Mouse (Mus musculus) CD4-positive, CD25-positive, alpha-beta regulatory T cell, adult 4 months (primary cell): ENCODE results near the gene Golt1a. TPM values are rescaled to one million over a fixed set of nuclear protein-coding genes. Genes with fewer than 3 reads are reported as not detected.

Experiments
- ATAC-seq: one replicate; pipeline ENCODE4 v1.8.0; 2017
- polyA plus RNA-seq, 2 experiments: library from polyadenylated mRNA; unstranded; fragments of 100-300 nt; shearing (Covaris generic); gene quantifications; one replicate each; pipeline ENCODE4 v1.2.1; 2017

Gene Golt1a
- polyA plus RNA-seq: not detected

DNA sequence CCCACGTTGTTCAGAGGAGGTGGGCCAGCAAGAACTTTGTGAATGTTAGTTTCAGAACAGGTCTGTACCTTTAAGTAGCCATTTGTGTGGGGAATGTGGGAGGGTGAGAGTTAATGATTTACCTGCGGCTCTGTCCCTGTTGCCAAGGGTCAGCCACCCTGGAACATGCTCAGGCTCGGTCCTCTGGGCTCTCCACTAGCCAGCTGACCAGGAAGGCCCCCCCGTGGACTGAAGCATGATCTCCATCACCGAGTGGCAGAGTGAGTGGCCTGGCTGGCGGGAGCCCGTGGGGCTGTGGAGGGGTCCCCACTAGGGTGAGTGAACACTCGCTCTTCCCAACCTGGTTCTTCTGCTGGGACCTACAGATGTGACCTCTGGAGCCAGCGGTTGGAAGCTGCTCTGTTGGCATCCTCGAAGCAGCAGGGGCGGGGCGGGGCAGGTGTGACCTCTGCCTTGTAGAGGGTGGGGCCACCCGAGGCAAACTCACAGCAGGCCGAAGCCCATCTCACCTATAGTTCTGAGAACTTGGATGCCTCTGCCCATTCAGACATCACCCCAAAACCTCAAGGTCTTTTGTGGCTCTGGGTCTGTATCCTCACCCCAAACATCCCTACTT lies at the start of gene Golt1a:
Gene Golt1a, plus strand, starts transcription at position 149 of the 616 bp plus-strand sequence.
- ATAC-seq: no peak

DNA sequence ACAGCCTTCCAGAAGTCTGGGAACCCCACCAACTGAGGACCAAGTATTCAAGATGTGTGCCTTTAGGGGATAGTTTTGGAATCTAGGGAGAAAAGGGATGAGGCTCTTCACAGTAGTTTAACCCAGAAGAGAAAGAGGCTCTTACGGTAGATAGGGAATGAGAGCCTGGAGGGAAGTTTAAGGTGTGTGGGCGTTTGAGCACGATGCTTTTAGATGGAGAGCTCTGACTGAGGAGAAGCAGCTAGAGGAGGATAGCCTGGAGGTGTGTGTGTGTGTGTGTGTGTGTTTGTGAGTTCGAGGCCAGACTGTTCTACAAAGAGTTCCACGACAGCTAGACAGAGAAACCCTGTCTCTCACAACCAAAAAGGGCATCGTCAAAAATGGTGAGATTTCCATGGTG lies 47.0 kb upstream of the Golt1a start:
- ATAC-seq: no peak

DNA sequence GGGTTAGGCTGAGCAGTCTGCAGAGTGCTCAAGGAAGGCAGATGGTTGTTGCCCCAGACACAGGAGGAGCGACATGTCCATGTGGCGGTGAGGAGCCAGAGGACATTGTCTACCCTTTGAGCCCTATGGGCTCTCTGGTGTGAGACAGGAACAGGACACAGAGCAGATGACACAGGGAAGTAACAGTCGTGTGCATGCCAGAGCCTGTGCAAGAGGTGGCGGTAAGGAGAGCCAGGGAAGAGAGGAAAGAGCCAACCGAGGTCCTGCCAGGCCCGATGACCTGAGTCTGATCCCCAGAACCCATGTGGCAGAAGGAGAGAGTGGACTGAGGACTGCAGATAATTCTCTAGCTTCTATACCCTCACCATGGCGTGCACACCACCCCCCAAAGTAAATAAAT lies 46.5 kb upstream of the Golt1a start:
- ATAC-seq: no peak

DNA sequence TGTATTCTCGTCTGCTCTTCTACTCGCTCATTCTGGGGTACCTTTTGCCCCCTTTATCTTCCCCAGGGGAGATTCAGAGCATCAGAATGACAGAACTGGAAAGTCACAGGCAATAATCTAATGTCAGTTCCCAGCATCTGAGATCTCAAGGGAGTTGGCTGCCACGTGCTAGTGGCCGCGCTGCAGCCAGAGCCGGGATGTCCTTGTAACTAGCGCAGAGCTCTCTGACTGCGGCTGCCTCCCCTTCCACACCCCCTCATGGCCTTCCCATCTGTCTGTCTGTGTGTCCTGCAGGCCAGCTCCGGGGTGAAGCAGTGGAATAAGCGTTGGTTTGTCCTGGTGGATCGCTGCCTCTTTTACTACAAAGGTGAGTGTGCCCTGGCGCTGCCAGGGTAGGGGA lies 45.2 kb upstream of the Golt1a start:
- ATAC-seq: no peak

DNA sequence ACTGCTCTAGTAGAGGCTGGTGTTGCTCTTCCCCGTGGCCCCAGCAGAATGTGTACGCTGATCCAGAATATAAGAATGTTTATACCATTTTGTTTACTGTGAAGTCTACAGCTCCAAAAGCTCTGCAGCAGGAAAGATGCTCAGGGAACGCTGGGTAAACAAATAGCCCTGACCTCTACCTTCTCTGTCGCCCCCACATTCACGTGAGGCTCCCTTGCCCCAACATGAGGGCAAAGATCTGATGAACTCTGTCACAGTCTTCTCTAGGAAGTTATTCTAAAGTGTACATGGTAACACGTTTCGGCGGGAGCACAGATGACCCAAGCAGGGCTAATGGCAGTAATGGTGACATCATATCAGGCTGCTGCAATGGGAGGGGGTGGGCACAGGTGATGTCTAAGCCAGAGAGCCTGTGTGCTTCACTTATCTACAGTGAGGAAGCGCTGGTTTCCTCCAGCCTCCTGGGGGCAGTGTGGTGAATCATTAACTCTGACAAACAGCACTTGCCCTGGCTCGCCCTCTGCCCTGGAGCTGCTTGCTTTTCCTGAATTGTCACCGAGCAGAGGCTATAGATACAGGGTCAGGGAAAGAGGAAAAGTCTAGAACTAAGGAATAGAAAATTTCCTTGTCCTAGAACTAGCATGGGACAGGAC lies 44.4 kb upstream of the Golt1a start:
- ATAC-seq: no peak

DNA sequence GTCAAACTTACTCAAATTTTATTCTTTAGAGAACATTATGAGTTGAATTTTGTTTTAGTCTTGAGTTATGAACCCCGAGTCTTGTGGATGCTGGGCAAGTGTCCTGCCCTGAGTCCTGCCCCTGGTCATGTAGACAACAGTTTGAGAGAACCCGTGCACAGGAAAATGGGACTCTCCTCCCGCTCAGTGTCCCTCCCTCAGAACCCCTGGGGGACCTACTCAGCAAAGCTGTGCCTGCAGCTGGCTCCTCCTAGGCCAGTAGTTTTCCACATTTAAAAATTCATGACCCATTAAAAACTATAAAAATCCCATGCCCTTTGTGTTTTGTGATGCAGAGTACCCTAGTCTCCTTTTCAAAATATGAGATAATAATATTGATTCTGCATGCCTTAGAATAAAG lies 42.5 kb upstream of the Golt1a start:
- ATAC-seq: no peak

DNA sequence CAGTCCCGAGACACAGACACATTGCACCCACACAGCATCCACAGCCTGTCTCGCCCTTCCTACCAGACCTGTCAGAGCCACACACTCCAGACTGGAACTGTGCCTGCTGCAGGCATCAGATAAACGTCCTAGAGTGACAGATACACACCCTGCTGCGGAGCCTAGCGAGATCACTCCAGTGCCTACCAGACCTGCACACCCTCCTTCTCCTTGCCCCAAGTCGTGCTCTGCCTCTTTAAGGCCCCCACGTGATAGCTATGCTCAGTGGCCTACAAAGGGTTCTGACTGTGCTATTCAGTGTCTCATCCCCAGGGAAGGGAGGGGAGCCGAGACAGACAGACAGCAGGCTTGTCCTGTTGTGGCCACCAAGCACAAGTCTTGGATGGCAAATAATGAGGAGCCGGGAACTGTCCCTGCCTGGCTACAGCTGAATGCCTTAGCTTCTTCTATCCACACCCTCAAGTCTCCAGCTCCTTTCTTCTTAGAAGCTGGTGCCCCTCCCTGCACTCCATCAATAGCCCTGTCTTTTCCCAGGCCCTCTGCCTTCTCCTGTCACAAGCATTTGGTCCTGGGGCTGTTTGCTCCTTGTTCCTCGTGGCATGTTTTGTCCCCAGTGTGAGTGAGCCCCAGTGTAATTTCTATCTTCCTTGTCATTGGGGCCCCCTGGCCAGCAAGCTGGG lies 41.6 kb upstream of the Golt1a start:
- no peak for ATAC-seq

DNA sequence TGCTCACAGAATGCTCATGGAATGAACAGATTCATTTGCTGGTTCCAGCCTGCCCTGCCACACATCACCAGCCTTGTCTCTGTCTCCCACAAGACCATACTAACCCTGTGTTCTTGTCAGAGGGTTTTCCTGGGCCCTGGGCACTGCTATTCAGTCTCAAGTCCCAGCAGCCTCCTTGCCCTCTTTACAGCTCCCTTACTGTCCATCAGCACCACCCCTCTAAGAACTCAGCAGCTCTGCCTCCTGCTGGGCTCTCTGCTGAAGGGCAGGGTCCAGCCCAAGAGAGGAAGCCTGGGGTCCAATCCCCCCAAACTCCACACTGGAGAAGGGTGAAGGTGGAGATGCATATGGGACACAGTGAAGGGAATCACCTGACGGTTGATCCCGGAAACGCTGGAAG lies 41.1 kb upstream of the Golt1a start:
- no peak for ATAC-seq

DNA sequence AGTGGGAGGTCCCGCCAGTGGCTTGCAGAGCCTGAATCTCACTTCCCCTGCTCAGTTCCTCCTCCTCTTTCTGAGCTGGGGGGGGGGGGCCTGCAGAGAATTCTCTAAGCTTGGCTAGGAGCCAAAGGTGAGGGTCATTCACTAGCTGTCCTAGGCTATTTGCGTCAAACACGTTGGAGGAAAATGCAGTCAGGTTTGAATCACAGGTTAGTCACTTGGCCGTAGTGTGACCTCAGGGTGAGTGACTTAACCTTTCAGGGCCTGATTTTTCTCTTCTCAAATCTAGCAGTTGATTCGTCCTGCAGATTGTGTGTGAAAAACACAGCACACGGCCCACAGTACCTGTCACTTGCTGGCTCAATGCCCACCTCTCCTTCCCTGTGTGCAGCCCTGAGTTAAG lies 39.3 kb upstream of the Golt1a start:
- no peak for ATAC-seq

DNA sequence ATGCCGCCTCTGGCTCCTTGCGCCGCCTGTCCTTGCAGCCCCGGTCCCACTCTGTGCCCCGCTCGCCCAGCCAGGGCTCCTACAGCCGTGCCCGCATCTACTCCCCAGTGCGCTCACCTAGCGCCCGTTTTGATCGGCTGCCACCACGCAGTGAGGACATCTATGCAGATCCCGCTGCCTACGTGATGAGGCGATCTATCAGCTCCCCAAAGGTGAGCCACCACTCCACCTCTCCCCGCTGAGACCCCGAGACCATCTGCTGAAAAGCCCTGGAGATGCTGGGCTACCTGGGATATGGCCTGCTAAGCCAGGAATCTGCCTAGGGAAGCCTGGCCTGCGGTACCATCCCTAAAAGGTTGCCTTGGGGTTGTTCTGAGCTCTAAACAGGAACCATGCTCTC lies 35.4 kb upstream of the Golt1a start:
- no peak for ATAC-seq

DNA sequence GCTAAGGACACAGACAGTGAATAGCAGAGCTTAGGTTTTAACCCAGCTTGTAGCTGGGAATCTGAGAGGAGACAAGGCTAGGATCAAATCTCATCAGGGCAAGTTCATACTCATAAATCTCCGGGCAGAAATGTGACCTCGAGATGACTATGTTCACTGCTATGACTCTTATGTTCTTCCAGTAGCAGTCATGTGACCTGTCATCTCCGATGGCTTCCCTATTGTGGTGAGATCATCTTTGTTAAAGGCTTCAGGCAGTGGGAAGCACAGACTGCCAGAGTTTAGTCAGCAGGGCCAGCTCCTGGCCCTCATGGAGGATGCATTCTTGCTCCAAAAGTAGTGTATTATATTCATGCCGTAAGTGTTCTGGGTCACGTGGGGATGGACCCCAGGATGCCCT lies 32.6 kb upstream of the Golt1a start:
- ATAC-seq: no peak

DNA sequence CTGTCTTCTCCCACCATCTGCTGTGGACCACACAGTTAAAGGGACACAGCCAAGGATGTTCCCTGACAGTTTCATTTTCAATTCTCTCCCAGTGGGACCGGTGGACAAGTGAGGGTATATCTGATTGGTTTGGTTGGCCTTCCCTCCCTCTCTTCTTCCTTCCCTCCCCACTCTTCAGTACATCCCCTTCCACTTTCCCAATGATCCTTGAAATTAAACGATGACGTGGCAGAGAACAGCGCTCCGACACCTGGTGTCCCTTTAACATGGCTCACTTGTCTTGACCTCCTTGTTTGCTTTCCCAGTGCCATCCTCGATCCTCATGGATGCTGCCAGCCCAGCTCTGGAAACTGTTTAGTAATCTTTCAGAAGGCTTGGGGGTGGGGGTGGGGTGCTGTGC lies 31.1 kb upstream of the Golt1a start:
- ATAC-seq: no peak

DNA sequence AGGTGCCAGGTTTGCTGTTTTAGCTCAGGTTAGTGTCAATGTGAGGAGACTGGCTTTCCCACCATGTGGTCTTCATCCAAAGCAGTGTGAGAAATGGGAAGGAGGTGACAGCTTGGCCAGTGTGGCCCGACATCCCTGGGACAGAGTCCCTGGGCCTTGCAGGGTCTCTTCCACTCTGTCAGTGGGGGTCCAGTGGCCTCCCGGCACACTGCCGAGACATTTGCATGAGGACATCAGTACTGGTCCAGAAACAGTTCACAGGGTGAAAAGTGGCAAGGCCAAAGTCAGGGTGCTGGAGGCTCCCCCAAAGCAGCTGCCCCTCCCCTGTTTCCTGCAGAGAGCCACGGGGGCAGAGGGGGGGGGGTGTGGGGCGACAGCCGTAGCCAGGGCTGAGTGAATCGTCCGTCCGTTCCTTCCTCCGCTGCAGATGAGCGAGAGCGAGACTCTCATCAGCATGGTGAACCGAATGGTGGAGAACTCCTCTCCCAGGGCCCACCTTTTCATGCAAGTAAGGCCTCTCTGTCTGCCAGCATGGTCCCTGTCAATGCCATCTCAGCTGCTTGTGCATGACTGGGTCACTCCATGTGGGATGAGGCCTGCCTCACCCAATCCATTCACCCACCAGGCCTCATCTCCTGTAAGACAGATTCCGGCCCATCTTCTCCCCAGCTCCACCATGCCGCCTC lies 30.5 kb upstream of the Golt1a start:
- ATAC-seq: no peak

DNA sequence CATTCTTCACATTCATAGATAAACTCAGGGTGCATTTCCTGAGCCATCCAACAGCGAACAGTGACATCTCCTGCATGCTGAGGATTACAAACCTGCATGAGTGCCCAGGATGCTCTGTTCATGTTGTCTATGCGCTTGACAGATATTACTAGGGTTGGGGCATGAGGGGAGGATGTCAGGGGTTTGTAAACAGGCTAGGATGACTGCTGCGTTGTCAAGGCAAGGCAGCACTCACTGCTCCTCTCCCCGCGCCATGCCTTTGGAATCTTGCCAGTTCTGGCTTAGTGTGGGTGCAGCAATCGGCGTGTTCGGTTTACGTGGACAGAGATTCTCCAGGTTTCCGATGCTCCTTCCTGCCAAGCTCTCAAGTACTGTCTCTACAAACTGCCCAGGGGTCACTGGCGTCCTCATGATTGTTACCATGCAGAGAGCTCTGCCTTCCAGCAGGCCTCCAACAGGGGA lies 29.9 kb upstream of the Golt1a start:
- no peak for ATAC-seq

DNA sequence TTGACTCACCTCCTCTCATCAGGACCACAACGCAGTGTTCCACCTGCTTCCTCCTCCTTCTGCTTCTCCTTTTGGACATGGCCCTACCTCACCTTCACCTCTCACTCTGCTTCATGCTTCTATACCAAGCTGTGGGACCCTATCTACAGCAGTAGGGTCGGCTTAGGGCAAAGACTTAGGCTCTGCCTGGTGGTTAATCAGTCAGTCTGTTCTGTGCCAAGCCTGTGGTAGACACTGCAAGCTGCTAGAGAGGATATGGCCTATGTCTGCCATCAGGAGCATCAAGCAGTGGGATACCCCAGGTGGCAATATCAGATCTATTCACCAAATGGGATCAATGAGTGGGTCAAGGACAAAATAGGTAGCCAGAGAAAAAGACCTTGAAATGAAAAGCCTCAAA lies 29.1 kb upstream of the Golt1a start:
- ATAC-seq: no peak

DNA sequence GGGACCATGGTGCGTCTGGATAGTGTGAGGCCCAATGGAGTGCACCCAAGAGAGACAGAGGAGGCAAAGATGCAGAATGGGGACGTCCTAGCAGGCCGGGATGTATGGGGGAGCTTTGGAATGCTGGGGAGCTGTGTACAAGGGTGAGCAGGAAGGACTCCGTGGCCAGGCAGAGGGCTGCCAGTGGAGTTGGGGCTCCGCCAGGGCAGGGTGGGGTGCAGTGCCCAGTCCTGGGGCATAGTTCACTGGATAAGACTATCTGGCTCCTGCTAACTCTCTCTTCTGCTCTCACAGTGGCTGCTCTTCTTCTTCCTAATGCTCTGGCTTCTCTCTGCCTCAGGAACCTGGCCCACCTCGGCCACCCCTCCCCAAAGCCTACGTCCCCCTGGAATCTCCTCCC lies 23.7 kb upstream of the Golt1a start:
- no peak for ATAC-seq

DNA sequence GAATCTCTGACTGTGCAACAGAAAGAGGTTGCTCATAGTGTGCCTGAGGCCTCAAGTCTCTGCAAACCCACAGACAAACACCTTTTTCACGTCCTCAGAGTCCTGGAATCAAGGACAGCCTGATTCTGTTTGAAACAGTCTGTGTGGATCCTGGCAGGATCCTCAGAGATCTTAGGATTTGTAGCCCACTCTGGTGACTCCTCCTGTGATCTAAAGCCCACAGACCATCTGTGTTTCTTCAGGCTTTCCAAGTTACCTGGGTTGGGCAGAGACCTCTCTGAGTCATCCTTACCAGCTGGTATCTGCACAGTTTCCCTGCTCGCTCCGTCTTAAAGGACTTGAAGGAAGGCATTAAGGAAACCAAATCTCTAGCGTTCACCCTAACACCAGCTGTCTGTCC lies 22.5 kb upstream of the Golt1a start:
- ATAC-seq: no peak

DNA sequence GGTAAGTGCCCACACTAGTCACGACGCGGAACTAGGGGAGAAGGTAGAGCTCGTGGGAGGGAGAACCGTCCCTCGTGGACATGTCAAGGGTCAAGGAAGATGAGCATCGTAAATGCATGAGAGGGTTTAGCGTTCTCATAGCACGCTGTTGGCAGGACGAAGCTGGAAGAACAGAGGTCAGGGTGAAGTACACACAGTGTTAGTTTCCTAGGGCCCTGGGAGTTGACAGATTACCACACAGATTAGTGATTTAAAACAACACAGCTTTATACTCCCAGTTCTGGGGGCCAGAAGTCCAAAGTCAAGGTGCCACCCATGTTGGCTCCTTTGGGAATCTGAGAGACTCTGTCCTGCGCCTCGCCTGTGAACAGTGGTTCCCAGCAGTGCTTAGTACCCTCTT lies 21.7 kb upstream of the Golt1a start:
- no peak for ATAC-seq

DNA sequence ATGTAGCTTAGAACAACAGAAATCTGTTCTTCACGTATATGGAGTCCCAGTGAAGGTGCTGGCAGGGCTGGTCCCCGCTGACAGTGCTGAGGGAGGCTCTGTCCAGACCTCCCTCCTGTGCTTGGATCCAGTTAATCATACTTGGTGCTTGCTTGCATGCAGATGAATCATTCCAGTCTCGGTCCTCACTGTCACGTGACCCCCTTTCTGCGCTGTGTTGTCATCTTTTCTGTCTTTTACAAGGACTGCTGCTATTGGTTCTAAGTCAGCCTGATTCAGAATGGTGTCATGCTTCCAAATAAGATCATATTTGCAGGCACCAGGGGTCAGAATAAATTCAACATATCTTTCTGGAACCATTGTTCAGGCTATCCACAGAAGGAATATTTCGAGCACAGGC lies 17.7 kb upstream of the Golt1a start:
- no peak for ATAC-seq

DNA sequence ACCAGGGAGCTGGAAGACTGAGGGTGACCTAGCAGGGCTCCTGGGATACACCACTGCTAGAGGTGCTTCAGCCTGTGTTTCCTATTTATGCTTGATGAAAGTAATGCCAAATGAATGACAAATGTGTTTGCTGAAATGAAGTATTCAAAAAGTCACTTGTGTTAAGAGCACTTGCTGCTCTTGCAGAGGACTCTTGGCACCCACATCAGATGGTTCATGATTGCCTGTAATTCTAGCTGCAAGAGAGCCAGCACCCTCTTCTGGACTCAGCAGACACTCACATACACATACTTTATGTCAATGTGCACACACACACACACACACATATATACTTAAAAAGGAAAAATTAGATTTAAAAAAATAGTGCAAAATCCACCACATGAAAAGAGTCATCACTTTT lies 17.0 kb upstream of the Golt1a start:
- ATAC-seq: no peak

DNA sequence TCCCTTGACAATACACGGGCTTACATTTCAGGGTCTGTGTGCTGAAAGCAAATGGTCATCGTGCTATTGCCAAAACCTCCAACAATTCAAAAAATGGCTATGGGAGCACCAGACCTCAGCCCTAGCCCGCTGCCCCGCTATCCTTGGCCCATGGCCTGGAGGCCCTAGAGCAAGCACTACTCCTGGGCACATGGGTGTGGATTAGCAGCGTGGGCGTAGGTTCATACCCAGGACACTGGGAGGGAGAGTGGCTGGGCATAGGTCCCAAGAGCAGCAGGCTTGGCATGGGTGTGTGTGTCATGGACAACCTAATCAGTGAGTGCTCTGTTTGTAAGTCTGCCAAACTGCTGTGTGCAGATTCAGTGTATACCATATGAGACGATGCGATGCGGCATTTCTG lies 13.2 kb upstream of the Golt1a start:
- no peak for ATAC-seq

DNA sequence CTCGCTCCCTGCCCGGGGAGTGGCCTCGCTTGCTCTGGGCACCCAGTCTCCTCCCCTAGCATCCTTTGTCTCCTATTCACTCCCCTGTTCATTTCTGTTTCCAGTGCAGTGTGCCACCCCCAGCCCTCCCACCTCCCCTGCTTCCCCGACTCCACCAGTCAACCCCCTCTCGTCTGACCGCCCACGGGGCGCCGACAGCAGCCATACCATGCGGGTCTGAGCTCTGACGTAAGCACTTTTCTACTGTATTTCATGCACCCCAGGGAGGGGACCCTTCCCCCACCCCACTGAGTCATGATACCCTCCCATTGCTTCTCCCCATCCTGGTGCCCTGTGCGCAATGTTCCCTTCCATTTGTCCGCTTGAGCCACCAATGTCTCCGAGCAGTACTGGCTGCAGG lies 10.8 kb upstream of the Golt1a start:
- no peak for ATAC-seq

DNA sequence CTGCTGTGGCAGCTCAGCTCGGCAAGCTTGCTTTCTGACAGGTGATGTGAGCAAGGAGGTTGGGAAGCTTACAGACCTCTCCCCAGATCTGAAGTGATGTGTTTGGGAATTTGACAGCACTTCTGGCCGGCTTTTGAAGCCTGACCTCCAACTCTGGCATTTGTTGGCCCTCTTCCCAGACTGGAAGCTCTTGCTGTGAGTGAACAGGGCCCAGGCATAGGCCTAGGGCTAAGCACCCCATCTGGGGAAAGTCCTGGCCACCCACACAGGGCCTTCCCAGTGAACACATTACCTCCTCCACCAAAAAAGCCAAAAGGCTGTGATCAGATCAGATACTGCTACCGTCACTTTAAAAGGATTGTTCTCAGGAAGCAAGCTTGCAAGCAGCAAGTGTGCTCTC lies 7.1 kb upstream of the Golt1a start:
- no peak for ATAC-seq

DNA sequence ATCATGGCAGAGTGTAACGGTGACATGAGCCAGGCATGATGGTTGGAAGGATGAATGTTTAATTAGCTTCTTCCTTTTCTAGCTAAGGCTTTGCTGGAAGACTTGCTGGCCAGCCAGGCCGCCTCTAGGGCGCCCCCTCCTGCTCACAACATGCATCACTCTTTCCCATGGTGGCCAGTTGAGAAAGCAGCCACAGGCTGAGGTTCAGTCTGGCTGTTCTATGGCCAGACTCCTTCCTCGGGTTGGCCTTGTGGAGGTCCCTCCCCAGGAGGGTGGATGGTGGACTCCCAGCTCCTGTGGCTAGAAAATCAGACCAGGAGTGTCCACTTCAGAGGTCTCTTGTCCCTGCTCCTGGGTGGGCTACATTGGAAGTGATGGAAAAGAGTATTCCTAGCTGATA lies 2.8 kb upstream of the Golt1a start:
- no peak for ATAC-seq
